Mouse (Mus musculus) liver, embryonic 16.5 days (tissue): ENCODE measurements around the gene Miox. TPM values are rescaled to one million over a fixed set of nuclear protein-coding genes. Genes with fewer than 3 reads are reported as not detected.

Source experiments
- ATAC-seq: fragments of 200-750 bp; cut with Nextera tagmentation; 2 replicates; pipeline ENCODE4 v1.8.0; 2017; ENCODE audit warnings: low read depth, mild to moderate bottlenecking, moderate number of reproducible peaks, moderate library complexity
- H3K27ac ChIP-seq: fragments of 300-500 bp; sonication (generic); 2 replicates; pipeline ENCODE4 v1.5.1; 2014; ENCODE audit warnings: mild to moderate bottlenecking, low read length
- H3K27me3 ChIP-seq: fragments of 300-500 bp; sonication (generic); 2 replicates; pipeline ENCODE4 v1.6.1; 2014; ENCODE audit warnings: low read depth, low read length, mixed read lengths; ENCODE audit not compliant: control insufficient read depth, insufficient read depth
- H3K36me3 ChIP-seq: fragments of 300-500 bp; sonication (generic); 2 replicates; pipeline ENCODE4 v1.6.1; 2014; ENCODE audit warnings: mild to moderate bottlenecking; ENCODE audit not compliant: control insufficient read depth, insufficient read depth
- H3K4me1 ChIP-seq: fragments of 300-500 bp; sonication (generic); 2 replicates; pipeline ENCODE4 v1.6.1; 2014; ENCODE audit warnings: low read depth, low read length, mixed read lengths; ENCODE audit not compliant: control insufficient read depth
- H3K4me2 ChIP-seq: fragments of 300-500 bp; sonication (generic); 2 replicates; pipeline ENCODE4 v1.6.1; 2014; ENCODE audit warnings: low read depth, low read length, mixed read lengths
- H3K4me3 ChIP-seq: fragments of 300-500 bp; sonication (generic); 2 replicates; pipeline ENCODE4 v1.5.1; 2014; ENCODE audit warnings: low read depth, mild to moderate bottlenecking, low read length
- H3K9ac ChIP-seq: fragments of 300-500 bp; sonication (generic); 2 replicates; pipeline ENCODE4 v1.6.1; 2014; ENCODE audit warnings: low read depth, low read length
- H3K9me3 ChIP-seq: fragments of 300-500 bp; sonication (generic); replicated peaks from 2 replicates; pipeline ENCODE4 v1.6.1; 2016; ENCODE audit warnings: low read length; ENCODE audit not compliant: control insufficient read depth
- WGBS: fragments of 180-500 bp; shearing (Covaris S2); extraction: QIAGEN DNeasy Blood & Tissue Kit; methylation state at CpG from one replicate; pipeline ENCODE4 v1.1.7; 2014; ENCODE audit not compliant: insufficient replicate concordance; 5-methylcytosine and 5-hydroxymethylcytosine counted together
- polyA plus RNA-seq: library from polyadenylated mRNA; unstranded; fragments of >200 nt; fragmentation: Nextera tagmentation; extraction: Ambion mirVana; gene quantifications from 2 replicates; pipeline ENCODE4 v1.2.1, GENCODE M21; 2015

Gene Miox
- polyA plus RNA-seq, 1 experiment from 2014 or later, result 8.9 TPM

GRCm38 (mm10) chr15:89323656-89324055, 10.5 kb upstream of the Miox start:
- peaks cover 15% of the 10 kb centered on the region for H3K4me1 ChIP-seq
- H3K4me3 ChIP-seq, result peak overlapping the region; percentile 51
- ATAC-seq, result no peak
- H3K27ac ChIP-seq, result no peak overlapping the region
- H3K9ac ChIP-seq, result no peak overlapping the region
- 63% methylated on average over 4 of the region's 4 CpGs for WGBS
- H3K27me3 ChIP-seq, result peaks cover 17% of the 10 kb centered on the region
- no peaks in the 10 kb centered on the region for H3K9me3 ChIP-seq
- no peaks in the 10 kb centered on the region for H3K36me3 ChIP-seq
- peak overlapping the region; percentile 57 for H3K4me2 ChIP-seq

- no peak for ATAC-seq
- H3K36me3 ChIP-seq, result no peaks in the 10 kb centered on the region
Measured at GRCm38 (mm10) chr15:89326441-89326840, 7.8 kb upstream of the Miox start.

GRCm38 (mm10) chr15:89334774-89335537, 758 bp downstream of the Miox start:
- Histone ChIP-seq H3K9me3 (no peaks in the 10 kb centered on the region), H3K9ac (no peak overlapping the region), H3K4me3 (no peak overlapping the region), H3K4me1 (no peaks in the 10 kb centered on the region), H3K36me3 (no peaks in the 10 kb centered on the region), H3K27me3 (no peaks in the 10 kb centered on the region), H3K4me2 (no peak overlapping the region), H3K27ac (no peak overlapping the region)
- no peak; the same call in 1 of the 2 replicates for ATAC-seq
- 68% methylated on average over 17 of the region's 17 CpGs for WGBS

More at GRCm38 (mm10) chr15:89326441-89326840, 7.8 kb upstream of the Miox start:
- Histone ChIP-seq H3K4me3 (no peak overlapping the region), H3K9ac (no peak overlapping the region), H3K27ac (no peak overlapping the region), H3K27me3 (peaks cover 17% of the 10 kb centered on the region), H3K4me1 (peaks cover 7% of the 10 kb centered on the region), H3K9me3 (no peaks in the 10 kb centered on the region), H3K4me2 (no peak overlapping the region)
- 75% methylated on average over 5 of the region's 5 CpGs for WGBS

- no peaks in the 10 kb centered on the region for H3K27me3 ChIP-seq
- H3K9me3 ChIP-seq, result no peaks in the 10 kb centered on the region
- H3K4me3 ChIP-seq, result no peak overlapping the region
- no peaks in the 10 kb centered on the region for H3K4me1 ChIP-seq
- H3K36me3 ChIP-seq, result no peaks in the 10 kb centered on the region
- H3K9ac ChIP-seq, result no peak overlapping the region
- no peak overlapping the region for H3K27ac ChIP-seq
- ATAC-seq, result no peak
- 81% methylated on average over 14 of the region's 14 CpGs for WGBS
- no peak overlapping the region for H3K4me2 ChIP-seq
Measured at GRCm38 (mm10) chr15:89336422-89336821, 2.2 kb downstream of the Miox start.

- Histone ChIP-seq H3K4me1 (no peaks in the 10 kb centered on the region), H3K27me3 (no peaks in the 10 kb centered on the region), H3K36me3 (no peaks in the 10 kb centered on the region), H3K4me3 (no peak overlapping the region), H3K27ac (no peak overlapping the region), H3K9me3 (no peaks in the 10 kb centered on the region), H3K9ac (no peak overlapping the region), H3K4me2 (no peak overlapping the region)
- ATAC-seq, result no peak
- WGBS, result 34% methylated on average over 2 of the region's 2 CpGs
Measured at GRCm38 (mm10) chr15:89339696-89340095, 5.5 kb downstream of the Miox start.

- WGBS, result 38% methylated on average over 3 of the region's 3 CpGs
- Histone ChIP-seq H3K27me3 (no peaks in the 10 kb centered on the region), H3K27ac (no peak overlapping the region), H3K36me3 (no peaks in the 10 kb centered on the region), H3K4me1 (no peaks in the 10 kb centered on the region), H3K9ac (no peak overlapping the region), H3K4me3 (no peak overlapping the region), H3K4me2 (no peak overlapping the region), H3K9me3 (no peaks in the 10 kb centered on the region)
- no peak for ATAC-seq
Measured at GRCm38 (mm10) chr15:89340136-89340535, 5.9 kb downstream of the Miox start.

- Histone ChIP-seq H3K4me1 (no peaks in the 10 kb centered on the region), H3K9ac (no peak overlapping the region), H3K27ac (no peak overlapping the region), H3K4me2 (no peak overlapping the region), H3K9me3 (no peaks in the 10 kb centered on the region), H3K36me3 (no peaks in the 10 kb centered on the region), H3K27me3 (no peaks in the 10 kb centered on the region), H3K4me3 (no peak overlapping the region)
- ATAC-seq, result no peak
- 25% methylated on average over 1 of the region's 1 CpGs for WGBS
Measured at GRCm38 (mm10) chr15:89341678-89342077, 7.5 kb downstream of the Miox start.

- H3K9ac ChIP-seq, result no peak overlapping the region
- H3K27me3 ChIP-seq, result no peaks in the 10 kb centered on the region
- WGBS, result 64% methylated on average over 3 of the region's 3 CpGs
- no peak for ATAC-seq
- H3K4me1 ChIP-seq, result no peaks in the 10 kb centered on the region
- no peak overlapping the region for H3K4me2 ChIP-seq
- H3K36me3 ChIP-seq, result no peaks in the 10 kb centered on the region
- no peak overlapping the region for H3K27ac ChIP-seq
- H3K9me3 ChIP-seq, result no peaks in the 10 kb centered on the region
- H3K4me3 ChIP-seq, result no peak overlapping the region
Measured at GRCm38 (mm10) chr15:89343325-89343724, 9.1 kb downstream of the Miox start.

GRCm38 (mm10) chr15:89350447-89350846, 16.2 kb downstream of the Miox start:
- 78% methylated on average over 5 of the region's 5 CpGs for WGBS
- Histone ChIP-seq H3K27ac (no peak overlapping the region), H3K36me3 (peaks cover 29% of the 10 kb centered on the region), H3K4me2 (no peak overlapping the region), H3K4me1 (peaks cover 13% of the 10 kb centered on the region), H3K4me3 (no peak overlapping the region), H3K9ac (no peak overlapping the region), H3K27me3 (no peaks in the 10 kb centered on the region), H3K9me3 (no peaks in the 10 kb centered on the region)
- ATAC-seq, result no peak
